Mouse (Mus musculus) midbrain, embryonic 11.5 days (tissue): ENCODE measurements around the gene Ubqln2. TPM values are rescaled to one million over a fixed set of nuclear protein-coding genes. Genes with fewer than 3 reads are reported as not detected.

Experiments
- ATAC-seq: fragments of 200-750 bp; cut with Nextera tagmentation; 2 replicates; pipeline ENCODE4 v1.8.0; 2017; ENCODE audit warnings: moderate TSS enrichment, moderate library complexity; ENCODE audit not compliant: low FRiP score
- DNase-seq: peaks from one replicate; pipeline ENCODE4 v3.0.0; 2015; ENCODE audit warnings: low spot score; ENCODE audit errors: missing footprints
- H3K27ac ChIP-seq: fragments of 300-500 bp; sonication (generic); 2 replicates; pipeline ENCODE4 v1.5.1; 2014; ENCODE audit warnings: low read depth, low read length
- H3K27me3 ChIP-seq: fragments of 300-500 bp; sonication (generic); 2 replicates; pipeline ENCODE4 v1.6.1; 2014; ENCODE audit warnings: mild to moderate bottlenecking, low read length, moderate library complexity, mixed read lengths; ENCODE audit not compliant: control insufficient read depth, insufficient read depth
- H3K36me3 ChIP-seq: fragments of 300-500 bp; sonication (generic); 2 replicates; pipeline ENCODE4 v1.6.1; 2014; ENCODE audit warnings: mild to moderate bottlenecking, low read length, moderate library complexity, mixed read lengths; ENCODE audit not compliant: control insufficient read depth, insufficient read depth
- H3K4me1 ChIP-seq: fragments of 300-500 bp; sonication (generic); 2 replicates; pipeline ENCODE4 v1.6.1; 2014; ENCODE audit warnings: low read length; ENCODE audit not compliant: control insufficient read depth, insufficient read depth
- H3K4me2 ChIP-seq: fragments of 300-500 bp; sonication (generic); 2 replicates; pipeline ENCODE4 v1.6.1; 2014; ENCODE audit warnings: mild to moderate bottlenecking, moderate library complexity
- H3K4me3 ChIP-seq: fragments of 300-500 bp; sonication (generic); 2 replicates; pipeline ENCODE4 v1.5.1; 2014; ENCODE audit warnings: low read depth, low read length
- H3K9ac ChIP-seq: fragments of 300-500 bp; sonication (generic); 2 replicates; pipeline ENCODE4 v1.6.1; 2014; ENCODE audit warnings: low read length
- H3K9me3 ChIP-seq: fragments of 300-500 bp; sonication (generic); 2 replicates; pipeline ENCODE4 v1.6.1; 2016; ENCODE audit warnings: low read length; ENCODE audit not compliant: control insufficient read depth
- WGBS: fragments of 180-500 bp; shearing (Covaris S2); extraction: QIAGEN DNeasy Blood & Tissue Kit; methylation state at CpG from one replicate; pipeline ENCODE4 v1.1.7; 2014; 5-methylcytosine and 5-hydroxymethylcytosine counted together
- polyA plus RNA-seq: library from polyadenylated mRNA; unstranded; fragments of >200 nt; fragmentation: Nextera tagmentation; extraction: Ambion mirVana; gene quantifications from 2 replicates; pipeline ENCODE4 v1.2.1, GENCODE M21; 2014

Gene Ubqln2
- polyA plus RNA-seq, 1 experiment from 2014 or later = 63.8 TPM

DNA sequence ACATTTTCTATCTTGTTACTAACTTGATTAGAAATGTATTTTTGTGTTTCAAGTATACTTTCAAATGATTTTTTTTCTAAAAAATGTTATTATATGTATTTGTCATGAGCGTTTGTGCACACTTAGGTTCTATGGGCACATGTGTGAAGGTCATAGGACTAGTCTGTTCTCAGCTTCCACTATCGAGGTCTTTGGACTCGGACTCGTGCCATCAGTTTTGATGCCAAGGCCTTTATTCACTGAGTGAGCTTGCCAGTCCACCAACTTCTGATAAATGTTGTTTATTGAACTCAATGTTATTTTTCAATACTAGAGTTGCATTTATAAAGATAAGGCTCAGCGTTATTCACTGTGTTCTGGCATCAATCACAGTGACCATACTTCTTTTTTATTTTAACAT, 17.5 kb downstream of the Ubqln2 start:
- Histone ChIP-seq H3K36me3 (no peaks in the 10 kb centered on the region), H3K27ac (no peak overlapping the region), H3K9ac (no peak overlapping the region), H3K27me3 (no peaks in the 10 kb centered on the region), H3K4me2 (no peak overlapping the region), H3K4me1 (no peaks in the 10 kb centered on the region), H3K9me3 (no peaks in the 10 kb centered on the region), H3K4me3 (no peak overlapping the region)
- ATAC-seq = no peak
- WGBS = 91% methylated on average over 5 of the region's 5 CpGs
- no peak for DNase-seq

GRCm38 (mm10) chrX:153528399-153528798, 30.4 kb downstream of the Ubqln2 start:
- no peak for ATAC-seq
- H3K36me3 ChIP-seq = no peaks in the 10 kb centered on the region
- H3K4me3 ChIP-seq = no peak overlapping the region
- WGBS = 28% methylated on average over 2 of the region's 2 CpGs
- no peaks in the 10 kb centered on the region for H3K9me3 ChIP-seq
- DNase-seq = peak; percentile 90
- no peak overlapping the region for H3K4me2 ChIP-seq
- no peaks in the 10 kb centered on the region for H3K27me3 ChIP-seq
- H3K27ac ChIP-seq = no peak overlapping the region
- H3K9ac ChIP-seq = no peak overlapping the region
- no peaks in the 10 kb centered on the region for H3K4me1 ChIP-seq

Other genes with a start within 250 kb of the Ubqln2 start
- 0.29 and 0.34 TPM in 2 replicates for gene Cypt3, start 60.4 kb downstream of the Ubqln2 start, polyA plus RNA-seq
- 4.5 and 5.3 TPM in 2 replicates for gene Kctd12b, start 198.2 kb downstream of the Ubqln2 start, polyA plus RNA-seq
- gene Nbdy, start 225.4 kb downstream of the Ubqln2 start, polyA plus RNA-seq = 66.4 and 75.2 TPM in 2 replicates